Mouse (Mus musculus): ENCODE data around the gene Isoc2a.
"Not testable (repeated sequence)": the region's sequence is repeated elsewhere in the genome, so short reads cannot be mapped to it uniquely, and the experiment has no call there.

Gene Isoc2a

DNA sequence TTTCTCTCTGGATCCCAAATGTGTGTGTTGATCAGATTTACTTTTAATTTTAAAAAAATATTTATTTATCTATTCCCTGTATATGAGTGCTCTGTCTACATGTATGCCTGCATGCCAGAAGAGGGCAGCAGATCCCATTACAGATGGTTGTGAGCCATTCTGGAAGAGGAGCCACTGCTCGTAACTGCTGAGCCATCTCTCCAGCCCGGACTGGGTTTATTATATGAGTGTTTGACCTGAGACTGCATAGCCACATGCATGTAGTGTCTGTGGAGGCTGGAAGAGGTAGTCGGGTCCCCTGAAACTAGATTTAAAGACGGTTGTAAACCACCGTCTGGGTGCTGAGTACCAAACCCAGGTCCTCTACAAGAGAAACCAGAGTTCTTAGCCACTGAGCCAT is 11.9 kb upstream of the Isoc2a start:
- peak; percentile 43 for DNase-seq (ENCODE audit: low spot score)

GRCm38 (mm10) chr7:4865579-4866493 is 11.1 kb upstream of the Isoc2a start:
- DNase-seq (ENCODE audit: low spot score) = peak; percentile 97

- no peak for DNase-seq (ENCODE audit: low spot score)
Observed at GRCm38 (mm10) chr7:4866631-4867180, 10.2 kb upstream of the Isoc2a start.

GRCm38 (mm10) chr7:4870133-4870532 is 6.8 kb upstream of the Isoc2a start, which contains the start of gene Isoc2b:
Gene Isoc2b, minus strand, starts transcription at chr7:4870258.
- no peak for DNase-seq (ENCODE audit: low spot score)

GRCm38 (mm10) chr7:4877226-4877625 is 273 bp downstream of the Isoc2a start:
- DNase-seq (ENCODE audit: low spot score) = no peak

- DNase-seq (ENCODE audit: low spot score) = no peak
Observed at GRCm38 (mm10) chr7:4878186-4878585, 1.2 kb downstream of the Isoc2a start.

- DNase-seq (ENCODE audit: low spot score) = not testable (repeated sequence)
Observed at GRCm38 (mm10) chr7:4879036-4879435, 2.1 kb downstream of the Isoc2a start.

DNA sequence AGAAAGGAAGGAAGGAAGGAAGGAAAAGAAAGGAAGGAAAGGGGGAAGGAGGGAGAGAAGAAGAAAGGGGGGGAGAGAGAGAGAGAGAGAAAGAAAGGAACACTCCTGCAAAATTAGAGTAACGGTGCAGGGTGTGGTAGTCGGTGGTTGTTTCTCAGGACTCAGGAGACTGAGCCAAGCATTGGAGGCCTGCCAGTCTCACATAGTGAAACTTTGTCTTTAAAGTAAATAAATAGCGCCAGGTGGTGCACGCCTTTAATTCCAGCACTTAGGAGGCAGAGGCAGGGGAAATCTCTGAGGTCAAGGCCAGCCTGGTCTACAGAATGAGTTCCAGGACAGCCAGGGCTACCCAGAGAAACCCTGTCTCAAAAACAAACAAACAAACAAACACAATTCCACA is 9.7 kb downstream of the Isoc2a start:
- DNase-seq (ENCODE audit: low spot score) = no peak

GRCm38 (mm10) chr7:4895186-4895585 is 18.2 kb downstream of the Isoc2a start:
- DNase-seq (ENCODE audit: low spot score) = no peak

DNA sequence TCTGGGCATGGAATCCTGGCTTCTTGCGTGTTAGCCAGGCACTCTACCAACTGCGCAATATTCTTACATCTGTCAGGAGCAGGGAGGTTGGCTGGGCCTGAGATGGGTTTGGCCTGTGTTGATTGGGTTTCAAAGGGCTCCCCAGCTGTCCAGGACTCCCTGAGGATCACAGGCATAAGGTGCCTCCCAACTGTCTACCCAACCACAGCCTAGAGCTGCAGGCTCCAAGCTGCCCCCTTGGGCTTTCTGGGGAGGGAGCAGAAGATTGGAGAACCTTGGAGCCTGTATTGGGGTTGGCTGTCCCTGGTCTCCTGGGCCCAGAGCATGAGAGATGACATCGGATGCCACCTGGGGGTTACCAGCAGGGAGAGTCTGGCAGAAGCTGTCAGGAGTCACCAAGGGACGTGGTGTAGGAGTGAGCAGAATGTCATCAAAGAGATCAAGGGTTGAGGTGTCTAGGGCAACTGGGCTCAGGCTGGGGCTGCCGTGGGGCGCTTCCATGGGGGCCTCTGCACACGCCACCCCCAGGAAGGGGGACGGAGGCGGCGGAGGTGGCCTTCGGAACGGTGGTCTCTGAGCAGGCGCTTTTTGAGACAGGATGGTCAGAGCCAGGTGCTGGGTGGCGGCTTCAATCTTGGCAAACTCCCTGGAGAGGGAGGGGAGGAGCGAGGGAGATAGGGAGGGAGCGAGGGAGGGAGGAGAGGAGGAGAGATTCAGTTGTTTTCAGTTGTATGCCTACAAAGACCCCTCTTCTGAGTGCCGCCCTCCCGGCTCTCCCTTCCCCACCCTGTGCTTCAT is 22.1 kb downstream of the Isoc2a start:
- DNase-seq (ENCODE audit: low spot score) = no peak

DNA sequence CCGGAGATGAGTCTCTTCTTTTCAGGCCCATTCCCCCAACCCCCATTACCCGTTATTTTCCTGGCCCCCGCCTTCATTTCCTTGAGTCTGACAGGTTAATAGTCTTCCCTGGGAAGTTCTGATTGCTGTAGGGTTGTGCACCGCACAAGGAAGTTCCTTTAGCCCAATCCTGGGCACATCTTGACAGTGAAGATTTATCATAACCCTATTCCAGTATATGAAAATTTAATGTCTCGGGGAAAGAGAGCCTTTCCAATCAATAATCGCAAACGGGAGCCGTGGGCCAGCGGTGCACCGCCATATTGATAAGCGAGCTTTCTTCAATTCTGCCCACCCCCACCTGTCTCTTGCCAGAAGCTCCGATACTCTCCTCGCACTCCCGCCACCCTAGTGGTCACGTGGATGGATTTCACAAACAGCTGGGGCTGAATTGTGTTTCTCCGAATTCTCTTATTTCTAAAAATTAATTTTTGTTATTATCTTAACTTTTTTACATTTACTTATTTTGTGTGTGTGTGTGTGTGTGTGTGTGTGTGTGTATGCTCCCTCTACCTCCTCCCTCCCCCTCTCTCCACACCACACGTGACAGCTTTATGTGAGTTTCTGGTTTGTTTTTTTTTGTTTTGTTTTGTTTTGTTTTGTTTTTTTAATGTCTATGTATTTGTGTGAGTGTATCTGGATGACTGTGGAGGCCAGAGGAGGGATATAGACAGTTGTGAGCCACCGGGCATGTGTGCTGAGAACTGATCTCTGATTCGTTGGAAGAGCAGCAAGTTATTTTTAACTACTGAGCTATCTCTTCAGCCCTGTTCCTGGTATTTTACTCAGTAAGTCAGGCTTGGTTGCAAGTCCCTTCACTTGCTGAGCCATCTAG is 22.9 kb downstream of the Isoc2a start:
- DNase-seq (ENCODE audit: low spot score) = no peak

GRCm38 (mm10) chr7:4900523-4900851 is 23.5 kb downstream of the Isoc2a start:
- no peak for DNase-seq (ENCODE audit: low spot score)

DNA sequence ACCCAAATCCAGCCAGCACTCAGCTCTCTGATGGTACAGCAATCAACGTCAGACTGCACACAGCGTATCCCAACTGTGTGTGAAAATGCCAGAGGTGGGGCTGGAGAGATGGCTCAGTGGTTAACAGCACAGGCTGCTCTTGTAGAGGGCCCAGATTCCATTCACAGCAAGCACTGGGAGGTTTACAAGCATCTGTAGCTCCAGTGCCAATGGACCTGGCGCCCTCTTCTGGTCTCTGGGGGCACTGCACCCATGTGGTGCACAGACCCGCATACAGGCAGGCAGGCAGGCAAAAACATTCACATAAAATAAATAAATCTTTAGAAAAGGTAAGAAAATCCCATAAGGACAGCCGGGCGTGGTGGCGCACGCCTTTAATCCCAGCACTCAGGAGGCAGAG is 24.2 kb downstream of the Isoc2a start:
- no peak for DNase-seq (ENCODE audit: low spot score)

DNA sequence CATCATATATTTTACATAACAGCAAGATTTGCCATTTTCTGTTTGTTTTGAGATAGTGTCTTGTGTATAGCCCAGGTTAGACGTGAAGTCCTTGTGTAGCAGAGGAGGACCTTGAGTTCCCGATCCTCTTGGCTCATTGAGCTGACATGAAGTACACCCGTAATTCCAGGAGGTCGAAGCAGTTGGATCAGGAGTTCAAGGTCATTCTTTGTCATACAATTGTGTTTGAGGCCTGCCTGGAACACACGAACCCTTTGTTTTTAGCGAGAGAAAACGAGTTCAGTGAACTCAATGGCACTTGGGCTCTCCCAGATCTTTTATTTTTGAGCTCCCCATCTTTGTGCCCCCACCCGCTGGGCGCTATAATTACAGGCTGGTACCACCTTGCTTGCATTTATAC is 25.5 kb downstream of the Isoc2a start:
- DNase-seq (ENCODE audit: low spot score) = no peak

GRCm38 (mm10) chr7:4906466-4906950 is 29.6 kb downstream of the Isoc2a start, which contains the start of gene Gm36210:
Gene Gm36210, minus strand, starts transcription at chr7:4906516.
- DNase-seq (ENCODE audit: low spot score) = no peak

DNA sequence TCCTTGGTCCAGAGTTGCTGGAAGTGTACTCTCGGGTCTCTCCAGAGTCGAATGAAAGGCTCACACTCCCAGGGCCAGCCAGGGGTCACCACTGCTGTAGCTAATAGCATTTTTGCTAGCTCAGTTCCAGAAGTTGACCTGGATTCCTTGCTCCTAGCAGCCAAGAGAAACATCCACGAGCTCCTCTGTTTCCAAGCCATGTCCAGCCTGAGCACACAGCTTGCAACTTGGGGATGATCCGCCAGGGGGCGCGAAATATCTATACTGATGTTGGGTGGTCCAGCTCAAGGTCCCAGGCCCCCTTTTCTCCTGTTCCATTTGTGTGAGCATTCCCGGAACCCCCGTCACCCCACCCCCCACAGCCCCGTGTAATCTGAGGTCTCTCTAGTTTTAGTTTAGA is 34.6 kb downstream of the Isoc2a start:
- DNase-seq (ENCODE audit: low spot score) = no peak

DNA sequence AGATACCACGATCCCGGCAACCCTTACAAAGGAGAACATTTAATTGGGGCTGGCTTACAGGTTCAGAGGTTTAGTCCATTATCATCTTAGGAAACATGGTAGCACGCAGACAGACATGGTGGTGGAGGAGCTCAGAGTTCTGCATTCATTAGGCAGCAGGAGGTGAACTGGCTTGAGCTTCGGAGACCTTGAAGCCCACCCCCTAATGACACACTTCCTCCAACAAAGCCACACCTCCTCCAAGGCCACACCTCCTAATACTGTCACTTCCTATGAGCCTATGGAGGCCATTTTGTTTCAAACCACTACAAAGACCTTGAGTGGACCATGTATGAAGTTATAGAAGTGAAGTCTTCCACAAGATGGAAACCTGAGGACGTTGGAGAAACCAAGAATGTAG is 35.3 kb downstream of the Isoc2a start:
- DNase-seq (ENCODE audit: low spot score) = no peak

- peak; percentile 94 for DNase-seq (ENCODE audit: low spot score)
Observed at GRCm38 (mm10) chr7:4915007-4915665, 38.2 kb downstream of the Isoc2a start, which contains the start of gene Zfp628. Gene Zfp628, plus strand, starts transcription at chr7:4915217.

GRCm38 (mm10) chr7:4915669-4916416 is 38.9 kb downstream of the Isoc2a start:
- DNase-seq (ENCODE audit: low spot score) = no peak

DNA sequence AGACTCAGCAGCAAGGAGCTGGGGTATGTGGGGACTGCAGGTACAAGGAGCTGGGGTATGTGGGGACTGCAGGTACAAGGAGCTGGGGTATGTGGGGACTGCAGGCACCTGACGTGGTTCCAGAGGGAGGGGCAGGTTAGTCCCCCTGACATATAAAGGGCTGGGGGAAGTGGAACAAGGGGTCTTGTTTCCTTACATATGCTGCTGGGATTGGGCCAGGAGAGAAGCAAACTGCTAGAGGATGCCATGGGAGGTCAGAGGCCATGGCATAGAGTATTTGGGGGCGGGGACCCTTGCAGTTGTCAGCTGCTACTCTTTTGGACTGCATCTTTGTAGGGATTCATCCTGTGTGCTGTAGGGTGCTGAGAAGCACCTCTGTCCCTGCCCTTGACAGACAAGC is 40.5 kb downstream of the Isoc2a start:
- no peak for DNase-seq (ENCODE audit: low spot score)

All from yolk sac, embryonic 10.5 days (tissue).